Mouse (Mus musculus) left cerebral cortex, postnatal 4 days (tissue): Measurements from ENCODE around the gene Efcc1. TPM values are rescaled to one million over a fixed set of nuclear protein-coding genes. Genes with fewer than 3 reads are reported as not detected.
A peak's percentile ranks its signal among the peaks of the same experiment; 100 is the strongest.

Experiments used
- DNase-seq: peaks from one replicate; pipeline ENCODE4 v3.0.0-alpha.2; 2022
- intact Hi-C: fragments of 180-260 bp; cut with DNase I; formaldehyde crosslinking; loops from one replicate; pipeline ENCODE4 v1.15.1; 2025
- total RNA-seq, 2 experiments: library from RNA; stranded (reverse); gene quantifications; 2 replicates each; pipeline ENCODE4 v1.2.3; 2021

Efcc1 gene
- 1 to 10 TPM; 3.4 to 6.2 TPM for total RNA-seq

DNA sequence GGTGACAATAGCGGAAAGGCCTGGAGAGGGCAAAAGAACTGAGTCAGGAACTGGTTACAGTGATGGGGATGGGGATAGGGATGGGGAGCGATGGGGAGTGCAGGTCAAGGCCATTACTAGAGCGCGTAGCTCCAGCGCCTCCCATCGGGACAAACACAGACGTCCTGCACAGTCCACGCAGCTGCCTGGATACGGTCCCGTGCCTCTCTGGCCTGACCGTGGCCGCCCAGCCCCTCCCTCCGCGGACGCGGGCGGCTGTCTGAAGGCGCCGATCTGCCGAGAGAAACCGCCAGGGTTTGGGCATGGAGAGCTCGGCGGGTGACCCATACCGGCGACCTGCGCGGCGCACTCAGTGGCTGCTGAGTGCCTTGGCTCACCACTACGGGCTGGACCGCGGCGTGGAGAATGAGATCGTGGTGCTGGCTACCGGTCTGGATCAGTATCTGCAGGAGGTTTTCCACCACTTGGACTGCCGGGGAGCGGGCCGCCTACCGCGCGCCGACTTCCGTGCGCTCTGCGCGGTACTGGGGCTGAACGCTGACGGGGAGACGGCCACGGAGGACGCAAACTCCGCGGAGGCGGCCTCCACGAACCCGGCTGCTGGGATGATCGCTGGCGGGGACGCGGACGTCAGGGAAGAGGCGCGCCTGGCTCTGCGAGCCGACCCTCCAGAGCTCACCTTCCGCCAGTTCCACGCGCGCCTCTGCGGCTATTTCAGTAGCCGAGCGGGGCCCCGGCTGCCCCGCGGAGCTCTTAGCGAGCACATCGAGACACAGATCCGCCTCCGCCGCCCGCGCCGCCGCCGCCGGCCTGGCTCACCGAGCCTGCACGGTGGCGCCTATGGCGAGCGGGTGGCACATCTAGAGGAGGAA is at the start of gene Efcc1:
Gene Efcc1, plus strand, starts transcription at position 279 of the 872 bp plus-strand sequence.
- peak; percentile 38 for DNase-seq
- intact Hi-C loops, result no loop called here

DNA sequence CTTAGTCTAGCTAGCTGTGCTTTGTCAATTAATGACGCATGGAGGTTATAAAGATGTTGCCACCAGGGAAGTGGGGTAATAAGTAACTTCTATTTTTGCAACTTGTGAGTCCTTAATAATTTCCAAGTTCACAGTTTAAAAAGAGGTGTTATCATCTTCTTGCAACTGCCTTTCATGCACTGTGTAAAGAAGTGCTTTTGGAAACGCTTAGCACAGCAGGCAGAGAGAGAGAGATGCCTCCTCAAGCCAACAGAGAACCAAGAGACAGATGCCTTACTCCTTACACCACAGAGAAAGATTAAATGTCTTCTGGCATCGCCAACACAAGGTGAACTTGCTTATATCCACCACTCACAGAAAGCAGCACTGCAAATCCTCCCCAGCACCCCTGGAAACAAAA is 34.7 kb upstream of the Efcc1 start:
- intact Hi-C loops, result no loop called here
- DNase-seq, result no peak

DNA sequence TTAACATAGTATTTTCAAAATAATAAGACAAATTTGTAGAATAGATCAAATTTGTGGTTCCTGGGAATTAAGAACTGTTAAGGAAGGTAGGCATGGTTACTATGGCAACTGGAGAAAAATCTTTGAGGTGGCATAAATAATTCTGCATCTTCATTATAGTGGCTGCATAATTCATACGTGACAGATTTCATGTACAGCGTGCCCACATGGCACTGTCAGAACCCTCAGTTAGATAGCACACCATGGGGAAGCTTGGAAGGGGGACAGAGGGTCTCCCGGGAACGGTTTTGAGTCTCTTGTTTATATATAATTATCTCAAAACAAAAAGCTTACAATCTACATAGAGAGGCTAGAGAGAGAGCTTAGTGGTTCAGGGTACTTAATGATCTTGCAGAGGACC is 34.1 kb upstream of the Efcc1 start:
- DNase-seq, result no peak
- intact Hi-C loops, result no loop called here

DNA sequence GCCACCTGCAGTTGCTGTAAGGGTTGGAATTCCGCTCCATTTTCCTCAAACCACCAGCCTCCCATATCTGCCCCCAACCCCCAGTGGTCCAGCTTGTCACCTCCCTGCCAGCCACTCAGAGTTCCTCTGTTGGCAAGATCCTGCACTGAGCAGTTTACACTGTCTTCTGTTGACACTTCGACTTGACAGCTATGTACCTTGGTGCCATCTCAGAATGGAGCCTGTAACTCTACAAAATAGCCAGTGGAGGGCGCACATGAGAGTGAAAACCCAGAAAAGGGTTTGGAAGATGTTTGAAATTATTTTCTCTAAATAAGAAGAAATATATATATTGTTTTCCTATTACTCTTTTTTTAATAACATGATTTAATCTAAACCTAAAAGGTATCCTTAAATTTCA is 24.4 kb upstream of the Efcc1 start:
- no peak for DNase-seq
- intact Hi-C loops, result no loop called here

DNA sequence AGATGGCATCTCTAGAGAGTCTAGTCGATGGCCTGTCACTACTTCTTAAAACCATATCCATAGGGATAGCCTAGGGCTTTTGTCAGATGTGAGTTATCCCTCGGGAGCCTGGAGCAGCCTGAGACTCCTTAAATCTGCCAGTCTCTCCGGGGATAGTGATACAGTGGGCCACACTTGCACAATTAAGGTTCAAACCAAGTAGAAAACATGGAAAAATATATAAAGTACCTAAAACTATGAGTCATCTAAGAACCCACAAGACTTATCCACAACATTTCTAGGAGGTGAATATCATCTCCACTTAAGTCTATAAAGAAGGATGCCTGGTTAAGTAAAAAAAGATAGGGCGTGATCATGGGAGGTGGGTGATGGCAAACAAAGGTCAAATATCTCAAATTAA is 18.4 kb upstream of the Efcc1 start:
- intact Hi-C loops, result no loop called here
- no peak for DNase-seq

DNA sequence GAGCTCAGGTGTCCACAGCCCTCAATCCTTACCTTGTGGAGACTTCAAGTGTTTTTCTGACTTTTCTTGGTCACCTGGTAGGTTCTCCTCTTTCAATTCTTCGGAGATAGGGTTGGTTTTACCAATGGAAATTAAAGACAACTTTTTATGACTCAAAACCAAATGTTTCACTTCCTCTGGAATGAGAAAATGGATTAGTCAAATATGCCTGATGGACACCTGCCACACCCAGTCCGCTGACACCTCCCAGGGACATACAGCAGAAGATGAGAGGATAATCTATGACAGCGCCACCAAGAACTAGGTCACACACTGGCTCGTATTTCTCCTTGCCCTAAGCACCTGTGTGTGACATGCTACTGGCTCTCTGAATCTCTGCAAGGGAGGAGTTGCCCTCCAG is 16.6 kb upstream of the Efcc1 start:
- DNase-seq, result no peak
- intact Hi-C loops, result no loop called here

DNA sequence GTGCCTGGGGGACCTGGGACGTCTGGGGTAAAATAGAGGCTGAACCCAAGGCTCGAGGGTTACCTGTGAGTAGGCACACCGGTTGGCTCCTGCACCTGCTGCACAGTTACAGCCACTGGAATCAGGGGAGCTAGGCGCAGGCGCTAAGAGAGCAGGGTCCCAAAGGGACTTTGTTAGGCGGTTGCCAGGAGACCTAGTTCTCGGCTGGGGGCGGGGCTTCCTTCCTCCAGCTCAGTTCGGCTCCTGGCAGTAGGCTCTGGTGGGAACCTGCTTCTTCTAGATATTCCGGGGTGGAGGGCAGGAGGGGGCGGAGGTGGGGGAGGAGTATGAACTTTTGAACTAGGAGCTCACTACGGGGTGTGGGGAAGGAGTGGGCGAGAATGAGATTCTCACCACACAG is 8.0 kb upstream of the Efcc1 start:
- peak; percentile 57 for DNase-seq
- intact Hi-C loops, result no loop called here

DNA sequence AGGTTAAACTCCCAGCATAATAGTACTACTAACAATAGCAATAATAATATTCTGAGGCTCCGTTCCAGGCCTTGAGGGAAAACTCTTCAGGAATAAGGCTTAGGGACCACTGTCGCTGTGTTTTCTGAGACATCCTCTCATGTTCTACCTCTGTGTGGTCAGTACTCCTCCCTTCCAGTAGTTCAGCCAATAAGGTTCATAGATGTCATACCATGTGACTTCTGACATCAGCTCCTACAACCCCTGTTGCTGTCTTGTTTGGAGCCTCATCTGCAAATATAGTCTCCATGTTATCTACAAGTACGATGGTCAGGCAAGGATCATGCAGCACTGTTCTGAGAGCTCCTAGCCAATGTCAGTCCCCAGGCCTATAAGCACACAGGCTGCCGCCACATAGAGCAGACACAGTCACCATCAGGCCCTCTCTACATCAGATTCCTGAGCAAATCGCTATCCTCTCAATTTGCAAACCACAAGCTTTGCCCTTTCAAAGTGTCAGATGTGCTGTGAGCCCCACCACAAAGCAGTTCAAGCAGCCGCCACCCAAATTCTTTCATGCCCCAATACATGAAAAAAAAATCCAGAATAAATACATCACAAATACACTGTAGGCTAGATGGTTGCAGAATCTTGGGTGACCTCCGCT is 5.3 kb upstream of the Efcc1 start:
- DNase-seq, result no peak
- intact Hi-C loops, result no loop called here

DNA sequence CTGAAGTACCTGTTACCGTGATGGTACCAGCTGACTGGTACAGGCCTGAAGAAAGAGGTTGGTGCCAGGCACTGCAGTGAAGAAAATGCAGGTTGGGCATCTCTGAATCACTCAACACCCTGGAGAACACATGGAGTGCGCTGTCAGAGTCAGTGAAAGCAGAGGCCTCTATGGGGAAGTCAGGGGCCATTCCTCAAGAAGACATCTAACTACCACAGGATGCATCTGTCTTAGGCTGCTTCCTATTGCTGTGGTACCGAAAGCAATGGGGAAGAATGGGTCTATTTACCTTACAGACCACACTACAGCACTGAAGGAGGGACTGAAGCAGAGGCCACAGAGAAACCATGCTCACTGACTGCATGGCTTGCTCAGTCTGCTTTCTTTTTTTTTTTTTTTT is 2.6 kb upstream of the Efcc1 start:
- DNase-seq, result no peak
- intact Hi-C loops, result no loop called here

DNA sequence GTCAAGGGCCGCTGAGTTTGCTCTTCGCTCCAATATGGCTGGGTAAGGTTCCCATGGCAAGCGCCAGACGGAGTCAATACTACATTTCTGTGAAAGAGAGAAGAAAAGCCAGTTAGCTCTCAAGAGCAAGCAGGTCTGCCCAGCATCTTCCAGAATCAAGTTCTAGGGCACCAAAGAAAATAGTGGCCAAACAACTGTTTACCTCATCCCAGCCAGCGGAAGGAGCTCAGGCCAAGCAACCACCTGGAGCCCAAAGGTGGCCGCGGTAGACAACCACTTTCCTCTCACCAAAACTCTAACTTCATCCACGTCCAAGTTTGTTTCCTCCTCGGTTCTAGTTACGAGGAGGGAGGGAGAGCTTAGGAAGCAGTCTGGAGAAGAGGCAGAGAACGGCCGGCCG is 528 bp upstream of the Efcc1 start:
- no peak for DNase-seq
- intact Hi-C loops, result no loop called here

DNA sequence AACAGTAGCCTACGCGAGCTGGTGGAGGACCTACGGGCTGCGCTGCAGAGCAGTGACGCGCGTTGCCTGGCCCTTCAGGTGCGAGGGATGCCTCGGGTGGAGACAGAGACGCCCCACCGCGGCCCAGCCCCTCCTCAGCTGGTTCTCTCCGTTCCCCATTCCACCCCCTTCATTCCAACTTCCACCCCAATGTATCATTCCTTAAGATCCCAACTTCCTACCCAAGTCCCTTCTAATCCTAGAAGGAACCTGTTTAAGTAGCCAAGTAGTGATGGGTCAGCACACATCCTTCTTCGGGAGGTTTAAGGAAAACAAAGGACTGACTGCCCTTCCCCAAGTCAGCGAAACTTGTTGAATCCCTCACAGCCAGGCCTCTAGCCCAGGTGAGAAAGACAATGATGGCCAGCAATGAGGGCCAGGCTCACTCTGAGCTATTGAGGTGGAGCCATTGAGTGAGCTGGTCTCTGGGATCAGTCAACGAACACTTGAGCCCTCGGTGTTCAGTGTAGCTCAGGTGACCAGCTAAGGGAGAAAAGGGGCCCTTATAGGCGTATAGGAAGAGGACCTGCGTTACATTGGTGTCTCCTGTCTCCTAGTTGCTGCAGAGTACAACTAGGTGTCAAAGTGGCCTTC is 910 bp downstream of the Efcc1 start:
- intact Hi-C loops, result no loop called here
- no peak for DNase-seq

DNA sequence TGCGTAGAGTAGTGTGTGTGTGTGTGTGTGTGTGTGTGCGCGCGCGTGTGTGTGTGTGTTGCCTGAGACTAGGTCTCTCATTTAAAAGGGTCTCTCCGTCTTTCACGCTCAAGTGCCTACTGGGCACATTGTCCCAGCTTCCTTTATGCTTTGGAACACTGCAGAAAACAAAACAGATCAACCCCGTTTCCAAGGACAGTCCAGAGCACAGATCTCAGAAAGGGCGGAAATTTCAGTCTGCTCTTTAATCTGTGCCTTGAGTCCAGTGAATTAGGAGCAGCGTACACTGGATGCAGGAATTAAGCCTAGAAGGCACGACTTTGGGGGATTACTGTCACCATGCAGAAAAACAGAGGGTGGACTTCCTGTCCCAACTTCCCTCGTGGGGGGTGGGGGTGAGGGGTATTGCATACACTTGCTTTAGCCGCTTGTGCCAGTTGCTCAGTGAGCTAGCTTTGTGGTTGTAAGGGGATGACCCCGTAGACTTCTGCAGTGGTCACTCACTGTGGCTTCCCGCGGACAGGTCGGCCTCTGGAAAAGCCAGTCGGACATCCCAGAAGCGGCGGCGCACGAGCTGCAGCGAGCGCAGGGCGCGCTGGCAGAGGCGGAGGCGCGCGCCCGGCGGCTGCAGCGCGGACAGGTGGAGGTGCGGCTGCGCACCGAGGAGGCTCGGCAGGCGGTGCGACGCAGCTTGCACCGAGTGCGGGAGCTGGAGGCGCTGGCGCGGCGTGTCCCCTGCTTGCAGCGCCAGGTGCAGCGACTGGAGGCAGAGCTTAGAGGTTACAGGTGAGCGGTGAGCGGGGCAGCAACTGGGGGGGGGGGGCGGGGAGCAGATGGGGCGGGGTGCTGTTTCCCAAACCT is 1.7 kb downstream of the Efcc1 start:
- no peak for DNase-seq

DNA sequence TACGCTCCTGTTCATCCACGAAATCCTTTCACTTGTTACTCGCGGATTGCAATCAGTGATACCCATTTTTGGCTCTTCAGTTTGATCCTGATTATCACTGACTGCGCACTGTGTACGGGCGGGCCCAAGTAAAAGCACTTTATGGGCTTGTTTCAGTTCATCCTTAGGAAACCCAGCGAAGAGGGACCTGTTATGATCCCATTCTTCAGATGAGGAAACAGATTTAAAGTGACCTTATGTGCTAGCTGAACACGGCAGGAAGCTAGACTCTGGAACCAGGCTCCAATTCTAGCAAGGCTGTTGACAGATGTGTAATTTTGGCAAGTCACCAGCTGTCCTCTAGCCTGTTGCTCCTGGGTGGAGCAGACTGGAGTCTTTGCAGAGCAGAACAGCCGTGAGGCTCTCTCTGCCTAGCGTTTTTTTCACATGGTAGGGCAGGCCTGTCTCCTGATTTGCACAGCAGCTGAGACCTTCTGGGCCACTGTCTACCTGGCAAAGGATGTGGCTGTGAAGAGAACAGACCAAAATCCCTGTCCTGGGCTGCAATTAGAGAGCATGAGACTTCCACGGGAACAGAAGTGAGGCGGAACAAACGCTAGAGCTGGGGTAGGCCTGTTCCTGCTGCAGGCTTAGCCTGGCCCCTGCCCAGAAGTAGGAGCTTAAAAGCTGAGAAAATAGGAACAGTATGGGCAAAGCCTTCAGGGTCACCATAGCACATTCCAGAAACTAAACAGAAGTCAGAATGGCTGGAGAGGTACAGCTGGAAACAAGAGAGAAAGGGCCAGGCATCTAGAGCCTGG is 2.7 kb downstream of the Efcc1 start:
- intact Hi-C loops, result no loop called here
- DNase-seq, result no peak

More for the DNA sequence above, 1.7 kb downstream of the Efcc1 start:
- intact Hi-C loops, result no loop called here

DNA sequence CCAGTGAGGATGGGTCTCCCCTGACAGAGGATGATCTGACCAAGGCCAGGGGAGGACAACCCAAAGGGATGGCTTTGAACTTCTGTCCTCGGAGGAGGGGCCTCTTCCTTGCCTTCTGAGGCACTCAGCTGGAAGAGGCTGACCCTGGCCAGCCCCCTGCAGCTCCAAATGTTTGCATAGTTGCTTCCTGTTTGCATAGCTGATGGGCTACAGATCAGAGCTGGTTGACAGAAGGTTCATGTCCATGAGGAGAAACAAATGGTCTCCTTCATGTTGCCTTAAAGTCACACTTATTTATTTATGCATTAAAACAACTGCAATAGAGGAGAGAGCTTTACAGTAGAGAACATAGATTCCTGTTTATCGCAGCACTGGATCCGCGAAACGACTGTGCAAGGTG is 3.5 kb downstream of the Efcc1 start:
- intact Hi-C loops, result no loop called here
- DNase-seq, result peak; percentile 20

DNA sequence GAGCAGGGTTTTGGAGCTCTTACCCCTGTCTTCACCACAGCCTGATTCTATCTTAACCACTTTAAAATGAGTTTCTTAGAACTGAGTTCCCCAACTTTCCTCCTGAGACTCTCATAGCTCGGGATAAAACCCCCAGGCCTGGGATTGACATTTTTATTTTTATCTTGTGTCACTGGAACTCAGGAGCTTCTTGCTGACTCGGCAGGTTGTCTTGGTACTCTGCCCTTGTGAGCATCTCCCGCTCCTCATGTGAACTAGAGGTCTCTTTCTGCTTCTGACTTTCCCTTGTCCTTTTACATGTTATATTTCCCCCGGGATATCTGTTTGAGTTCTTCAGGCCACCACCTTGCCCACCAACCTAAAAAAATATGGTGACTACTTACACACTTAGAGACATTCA is 6.3 kb downstream of the Efcc1 start:
- intact Hi-C loops, result no loop called here
- no peak for DNase-seq

DNA sequence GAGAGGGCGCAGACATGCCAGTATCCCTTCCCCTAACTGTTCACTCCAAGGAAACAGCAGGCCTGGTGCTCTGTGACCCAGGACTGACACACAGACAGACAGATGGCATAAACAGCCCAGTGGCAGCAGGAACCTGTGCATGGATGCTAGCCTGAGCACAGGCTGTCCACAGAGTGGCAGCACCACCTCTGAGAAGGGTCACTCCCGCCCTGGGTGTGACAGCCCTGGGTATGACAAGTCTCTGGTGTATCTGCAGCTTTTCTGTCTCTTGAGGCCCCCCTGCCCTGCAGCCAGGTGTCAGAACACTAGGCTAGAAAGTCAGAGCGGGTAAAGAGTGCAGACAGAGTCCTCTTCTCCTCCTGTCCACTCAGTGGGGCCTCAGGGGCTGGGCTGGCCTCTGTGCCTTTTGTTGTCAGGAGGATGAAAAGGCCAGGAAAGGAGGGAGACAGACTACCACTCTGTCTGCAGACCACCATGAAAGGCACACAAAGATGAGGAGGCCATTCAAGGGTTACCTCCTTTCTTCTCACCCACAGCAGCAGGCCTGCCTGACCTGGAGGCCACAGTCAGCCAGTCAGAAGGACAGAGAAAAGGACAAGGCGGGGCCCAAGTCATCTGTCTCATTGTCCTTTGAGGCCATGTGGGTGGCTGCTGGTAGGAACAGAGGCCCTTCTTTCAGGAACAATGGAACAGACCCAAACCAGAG is 7.4 kb downstream of the Efcc1 start:
- intact Hi-C loops, result no loop called here
- DNase-seq, result no peak

DNA sequence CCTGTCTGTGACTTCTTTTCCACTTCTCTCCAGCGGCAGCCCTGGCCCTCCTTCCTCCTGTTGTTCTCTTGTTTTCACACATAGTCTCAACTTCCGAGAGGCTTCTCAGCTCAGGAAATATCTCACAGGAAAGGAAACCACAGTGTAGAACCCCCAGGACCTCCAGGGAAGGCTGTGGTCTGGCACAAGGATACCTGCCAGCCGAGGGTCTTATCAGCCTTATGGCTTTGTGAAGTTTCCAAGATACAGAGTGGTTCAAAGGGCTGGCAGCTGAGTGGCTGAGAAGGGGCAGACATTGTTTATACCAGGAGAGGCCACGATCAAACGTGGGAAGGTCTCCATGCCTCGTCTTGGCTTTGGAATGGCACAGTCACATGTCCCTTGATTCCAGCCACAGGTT is 9.2 kb downstream of the Efcc1 start:
- intact Hi-C loops, result no loop called here
- no peak for DNase-seq

DNA sequence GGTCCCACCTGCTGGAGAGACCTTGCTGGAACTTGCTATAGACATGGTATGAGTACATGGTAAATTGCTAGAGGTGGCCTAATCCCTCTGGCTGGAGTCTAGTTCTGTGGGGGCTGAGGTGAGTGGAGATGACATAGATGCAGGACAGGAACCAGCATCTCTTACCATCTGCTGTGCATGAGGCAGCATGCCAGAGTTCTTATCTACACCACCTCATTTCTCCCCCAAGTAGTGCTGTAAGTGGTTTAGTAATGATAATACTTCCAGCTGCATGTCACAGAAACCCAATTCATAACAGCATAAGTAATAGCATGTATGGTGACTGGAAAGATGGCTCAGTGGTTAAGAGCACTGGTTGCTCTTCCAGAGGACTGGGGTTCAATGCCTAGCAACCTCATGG is 9.8 kb downstream of the Efcc1 start:
- DNase-seq, result no peak
- intact Hi-C loops, result no loop called here

DNA sequence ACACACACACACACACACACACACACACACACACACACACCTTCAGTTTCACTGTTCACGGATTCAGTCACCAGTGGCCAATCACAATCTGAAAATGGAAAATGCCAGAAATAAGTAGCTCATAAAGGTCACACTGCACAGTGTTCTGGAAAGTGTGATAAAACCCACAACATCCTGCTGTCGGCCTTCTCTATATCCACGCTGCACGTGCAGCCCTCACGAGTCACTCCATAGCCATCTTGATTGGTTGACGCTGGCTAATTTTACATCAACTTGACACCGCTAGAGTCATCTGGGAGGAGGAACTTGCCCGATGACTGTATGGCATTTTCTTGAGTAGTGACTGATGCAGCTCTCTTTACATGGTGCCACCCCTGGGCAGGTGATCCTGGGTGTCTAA is 11.3 kb downstream of the Efcc1 start:
- intact Hi-C loops, result no loop called here
- DNase-seq, result no peak

DNA sequence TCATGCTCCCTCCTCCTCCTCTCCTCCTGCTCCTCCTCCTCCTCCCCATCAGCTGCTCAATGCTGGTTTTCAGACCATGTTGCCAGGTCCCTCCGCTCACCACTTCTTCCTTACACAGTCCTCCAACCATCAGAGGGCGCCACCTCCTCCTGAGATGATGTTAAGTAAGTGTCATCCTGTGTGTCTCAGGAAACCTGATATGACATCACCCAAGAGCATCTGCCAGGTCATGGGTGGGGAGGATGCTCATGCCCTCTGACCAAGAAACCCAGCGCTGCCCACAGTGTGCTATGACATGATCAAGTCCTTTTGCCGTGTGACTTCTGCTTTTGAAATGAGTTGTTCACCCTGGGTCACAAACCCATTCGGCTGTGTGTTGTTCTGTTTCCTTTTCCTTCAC is 12.1 kb downstream of the Efcc1 start:
- intact Hi-C loops, result no loop called here
- no peak for DNase-seq
